Mouse (Mus musculus) naive thymus-derived CD4-positive, alpha-beta T cell, adult 2 months (primary cell): ENCODE data around the gene Pold1.
A peak's percentile ranks its signal among the peaks of the same experiment; 100 is the strongest.

Experiments used
- DNase-seq: peaks from one replicate; pipeline ENCODE4 v3.0.0-alpha.2; 2011; ENCODE audit warnings: low read depth

The Pold1 gene

DNA sequence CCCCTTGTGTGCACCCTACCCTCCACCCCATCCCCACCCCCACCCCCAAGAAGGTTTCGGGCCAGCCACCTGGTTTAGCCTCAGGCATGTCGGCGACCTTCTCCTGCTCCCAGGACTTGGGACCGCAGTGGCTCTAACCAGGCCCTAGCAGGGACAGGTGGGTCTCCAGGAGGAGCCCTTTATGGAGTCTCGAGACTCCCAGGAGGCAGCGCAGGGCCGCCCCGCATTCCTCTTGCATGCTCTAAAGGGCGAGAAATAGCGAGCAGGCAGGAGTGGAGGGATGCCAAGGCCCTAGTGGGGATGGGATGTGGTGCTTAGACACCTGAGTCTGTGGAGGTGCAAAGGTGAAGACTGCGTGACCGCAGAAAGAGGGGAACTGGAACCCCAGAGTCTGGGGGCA is 24.1 kb downstream of the Pold1 start, which contains the start of gene Mybpc2:
TSS of gene Mybpc2 (minus strand) at position 155 of the 400 bp plus-strand sequence.
- no peak for DNase-seq

GRCm38 (mm10) chr7:44523056-44523455 is 25.6 kb downstream of the Pold1 start:
- DNase-seq = no peak

- DNase-seq = peak; percentile 71
Measured at GRCm38 (mm10) chr7:44521710-44522109, 26.9 kb downstream of the Pold1 start.

- DNase-seq = no peak
Measured at GRCm38 (mm10) chr7:44520990-44521389, 27.7 kb downstream of the Pold1 start.

DNA sequence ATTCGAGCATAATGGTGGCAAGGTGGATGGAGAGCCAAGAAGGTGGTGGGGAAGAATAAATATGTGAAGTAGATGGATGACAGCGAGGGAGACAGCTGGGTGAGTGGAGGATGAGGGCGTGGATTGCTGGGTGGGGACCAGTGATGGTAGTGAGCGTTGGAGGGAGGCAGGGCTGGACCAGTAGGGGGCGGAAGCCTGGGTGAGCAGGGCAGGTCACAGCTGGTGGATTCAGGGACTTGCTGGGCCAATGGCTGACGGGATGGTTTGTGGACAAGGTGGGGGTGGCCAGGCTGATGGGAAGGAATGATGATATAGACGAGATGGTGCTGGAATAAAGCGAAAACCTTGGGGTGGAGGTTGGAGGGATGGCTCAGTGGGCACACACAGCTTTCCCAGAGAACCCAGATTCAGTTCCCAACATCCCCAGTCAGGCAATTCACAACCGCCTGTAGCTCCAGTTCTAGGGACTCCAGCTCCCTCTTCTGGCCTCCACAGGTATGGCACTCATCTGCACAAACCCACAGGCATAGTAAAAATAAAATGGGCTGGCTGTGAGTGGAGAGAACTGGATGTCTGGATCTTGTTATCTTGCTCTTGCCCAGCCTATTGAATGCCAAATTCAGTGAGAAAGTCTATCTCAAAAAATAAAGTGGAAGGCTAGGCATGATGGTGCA is 29.3 kb downstream of the Pold1 start:
- DNase-seq = peak; percentile 28

DNA sequence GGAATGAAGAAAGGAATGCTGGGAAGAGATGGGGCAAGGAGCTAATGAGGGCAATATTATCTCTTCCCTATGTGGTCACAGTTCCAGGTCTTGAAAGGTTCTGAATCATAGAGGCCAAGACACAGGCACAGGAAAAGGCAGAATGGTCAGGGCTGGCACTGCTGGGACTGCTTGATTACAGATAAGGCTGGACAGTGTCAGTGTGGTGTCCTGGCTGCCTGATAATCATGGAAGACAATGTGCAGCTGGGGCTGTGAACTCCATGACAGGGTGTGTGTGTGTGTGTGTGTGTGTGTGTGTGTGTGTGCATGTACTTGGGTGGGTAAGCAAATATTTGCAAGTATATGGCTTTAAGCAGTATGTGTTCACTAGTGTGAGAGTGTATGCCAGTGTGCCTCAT is 41.2 kb downstream of the Pold1 start:
- DNase-seq = no peak

- DNase-seq = peak; percentile 89
Measured at GRCm38 (mm10) chr7:44501563-44502115, 47.0 kb downstream of the Pold1 start.

DNA sequence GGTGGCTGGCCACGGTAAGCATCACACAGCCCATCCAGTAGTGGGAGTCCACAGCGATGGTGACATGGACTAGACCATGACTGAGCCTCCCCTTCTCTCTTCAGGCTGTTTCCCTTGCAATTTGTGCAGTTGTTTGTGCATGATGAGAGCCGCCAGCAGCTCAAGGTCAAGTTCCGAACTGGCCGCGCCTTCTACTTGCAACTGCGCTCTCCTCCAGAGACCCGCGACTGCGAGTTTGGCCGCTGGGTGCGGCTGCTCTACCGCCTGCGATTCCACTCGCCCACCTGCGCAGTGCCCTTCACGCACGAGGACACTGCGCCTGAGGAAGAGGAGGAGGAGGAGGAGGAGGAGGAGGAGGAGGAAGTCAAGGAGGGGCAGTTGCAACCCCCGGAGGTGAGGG is 48.6 kb downstream of the Pold1 start:
- no peak for DNase-seq

GRCm38 (mm10) chr7:44498922-44499321 is 49.7 kb downstream of the Pold1 start:
- no peak for DNase-seq

DNA sequence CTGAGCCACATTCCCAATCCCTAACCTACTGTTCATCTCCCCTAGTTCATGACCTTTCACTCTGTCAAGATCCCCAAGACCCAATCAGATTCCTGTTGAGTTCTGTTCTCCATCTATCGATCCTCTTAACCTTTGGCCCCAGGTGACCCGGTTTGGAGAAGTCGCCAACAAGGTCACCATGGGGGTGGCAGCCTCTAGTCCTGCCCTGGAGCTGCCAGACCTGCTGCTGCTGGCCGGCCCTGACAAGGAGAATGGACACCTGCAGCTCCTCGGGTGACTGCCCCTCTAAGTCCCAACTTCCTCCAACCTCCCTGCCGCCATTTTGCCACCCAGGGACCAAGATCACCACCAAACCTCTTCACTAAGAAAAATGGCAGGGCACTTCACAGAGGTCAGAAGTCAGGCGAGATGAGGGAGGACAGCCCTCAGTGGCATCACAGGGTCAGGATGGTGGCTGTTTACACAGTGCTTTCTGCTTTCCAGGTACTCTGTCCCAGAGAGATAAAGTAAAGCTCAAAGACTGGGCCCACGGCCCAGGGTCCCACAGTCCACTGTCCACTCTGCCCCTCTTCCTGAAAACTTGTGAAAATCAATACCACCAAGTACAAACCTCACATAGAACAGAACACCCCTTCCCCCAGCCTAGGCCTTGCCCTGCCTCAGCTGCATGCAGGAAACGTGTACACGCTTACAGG is 51.1 kb downstream of the Pold1 start:
- DNase-seq = no peak

DNA sequence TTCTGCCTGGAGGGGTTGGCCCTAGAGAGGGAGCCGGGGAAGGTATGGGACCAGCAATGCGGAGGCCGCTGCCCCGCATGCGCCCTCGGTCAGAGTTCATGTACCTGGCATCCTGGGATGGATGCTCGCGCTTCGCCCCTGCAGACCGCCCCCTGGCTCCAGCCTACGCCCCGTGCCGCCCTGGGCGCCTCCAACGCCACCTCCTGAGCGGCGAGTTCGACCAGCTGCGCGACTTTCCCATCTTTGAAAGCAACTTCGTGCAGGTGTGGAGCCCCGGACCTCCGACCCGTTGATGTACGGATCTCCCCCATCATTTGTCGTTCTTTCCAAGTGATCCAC is 51.9 kb downstream of the Pold1 start:
- no peak for DNase-seq

DNA sequence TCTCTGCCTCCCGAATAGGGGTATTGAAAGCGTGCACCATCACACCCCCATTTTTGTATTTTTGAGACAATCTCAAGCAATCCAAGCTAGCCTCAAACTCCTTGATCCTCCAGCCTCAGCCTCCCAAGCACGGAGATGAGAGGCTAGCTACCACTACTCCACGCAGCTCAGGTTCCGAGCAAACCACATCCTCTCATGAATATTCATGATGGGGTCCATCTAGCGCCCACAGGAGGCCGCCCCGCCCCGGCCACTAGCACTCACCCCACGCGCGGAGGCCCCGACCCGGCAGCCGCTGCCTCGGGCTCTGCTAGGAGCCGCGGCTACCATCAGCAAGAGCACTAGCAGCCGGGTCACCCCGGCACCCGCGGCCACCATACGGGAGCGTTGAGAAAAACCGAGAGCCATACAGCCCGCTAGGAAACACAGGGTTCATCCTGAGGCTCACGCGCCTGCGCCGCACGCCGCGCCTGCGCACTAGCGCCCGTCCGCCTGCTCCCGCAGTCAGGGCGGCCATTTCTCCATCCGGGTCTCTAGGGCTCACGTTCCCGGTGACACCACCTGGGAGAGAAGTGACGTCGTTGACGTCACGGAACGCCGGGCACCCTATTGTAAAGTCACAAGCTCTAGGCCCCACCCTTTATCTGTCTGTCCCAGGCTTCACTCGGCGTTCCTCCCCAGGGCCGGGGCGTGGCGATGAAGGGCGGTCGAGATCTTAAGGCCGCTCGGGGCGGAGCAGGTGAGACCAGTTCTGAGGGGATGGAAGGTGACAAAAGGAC is 52.5 kb downstream of the Pold1 start, which contains the start of the genes Emc10 and Fam71e1:
TSS of gene Emc10 (minus strand) at position 538 of the 779 bp plus-strand sequence.
TSS of gene Fam71e1 (plus strand) at position 590 of the 779 bp plus-strand sequence.
- peak; percentile 100 for DNase-seq

DNA sequence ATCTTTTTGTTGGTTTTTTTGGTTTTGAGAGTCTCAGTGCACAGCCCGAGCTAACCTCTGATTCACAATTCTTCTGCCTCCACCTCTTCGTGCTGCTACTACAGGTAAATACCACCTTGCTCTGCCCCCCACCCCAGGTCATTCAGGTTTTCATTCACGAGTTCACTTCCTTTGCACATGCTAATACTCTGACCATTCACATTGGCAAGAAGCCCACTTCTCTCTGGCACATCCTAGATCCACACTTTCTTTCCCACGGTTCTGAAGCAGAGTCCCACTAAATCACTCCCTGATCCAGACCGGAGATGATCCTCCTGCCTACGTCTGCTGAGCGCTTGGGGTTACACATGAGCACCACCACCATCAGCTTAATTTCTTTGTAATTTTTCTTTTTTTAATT is 53.6 kb downstream of the Pold1 start:
- no peak for DNase-seq

GRCm38 (mm10) chr7:44494681-44495080 is 54.0 kb downstream of the Pold1 start:
- DNase-seq = no peak

- DNase-seq = no peak
Measured at GRCm38 (mm10) chr7:44492166-44492826, 56.4 kb downstream of the Pold1 start.

DNA sequence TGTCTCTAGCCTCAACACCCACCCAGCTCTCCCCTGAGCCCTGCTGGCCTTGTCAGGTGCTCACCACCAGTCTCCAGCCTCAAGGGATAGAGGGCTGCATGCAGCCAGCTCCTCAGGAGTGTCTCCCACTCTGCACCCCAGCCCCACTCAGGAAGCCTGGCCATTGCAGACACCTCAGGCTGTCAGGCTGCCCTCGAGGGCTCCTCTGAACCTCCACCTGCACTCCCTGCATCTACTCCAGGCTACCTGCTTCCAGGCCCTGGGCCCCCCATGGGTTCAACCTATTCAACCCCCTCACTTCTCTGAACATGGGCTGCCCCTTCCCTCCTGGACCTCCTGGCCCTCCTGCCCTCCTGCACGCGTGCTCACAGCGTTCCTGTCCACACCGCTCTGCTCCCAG is 57.3 kb downstream of the Pold1 start:
- no peak for DNase-seq

DNA sequence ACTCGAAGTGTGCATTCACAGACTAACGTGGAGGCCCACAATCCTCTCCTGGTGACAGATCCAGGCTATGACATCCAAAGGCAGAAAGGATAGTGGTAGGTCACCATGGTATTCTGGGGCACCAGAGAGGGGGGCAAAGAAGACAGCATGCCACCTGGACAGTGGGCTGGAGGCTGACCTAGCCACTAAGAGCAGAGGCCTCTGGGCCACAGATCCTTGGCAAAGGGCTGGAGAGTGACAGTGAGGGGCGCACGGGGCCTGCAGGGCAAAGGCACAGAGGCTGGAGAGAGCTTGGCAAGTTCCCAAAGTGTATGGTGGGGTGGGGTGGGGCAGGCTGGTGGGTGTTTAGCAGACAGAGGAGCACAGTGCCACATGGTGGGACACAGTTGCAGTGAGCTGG is 58.4 kb downstream of the Pold1 start:
- no peak for DNase-seq

DNA sequence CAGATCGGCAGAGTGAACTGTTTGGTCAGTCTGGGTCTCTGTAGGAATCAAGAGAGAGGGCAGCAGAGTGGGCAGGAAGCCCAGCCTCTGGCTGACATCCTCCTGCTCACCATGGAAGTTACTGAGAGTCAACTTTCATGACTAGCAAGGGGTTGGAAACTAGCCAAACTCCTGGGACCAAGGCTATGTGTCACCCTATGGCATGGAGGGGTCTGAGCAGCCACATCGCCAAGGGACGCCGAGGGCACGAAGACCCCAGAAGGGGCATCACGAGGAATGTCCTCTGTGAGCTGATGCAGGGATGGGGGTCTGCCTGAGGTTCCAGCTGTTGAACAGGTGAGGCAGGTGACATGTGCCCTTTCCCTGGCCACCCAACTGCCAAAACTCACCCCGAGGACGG is 60.1 kb downstream of the Pold1 start:
- no peak for DNase-seq

DNA sequence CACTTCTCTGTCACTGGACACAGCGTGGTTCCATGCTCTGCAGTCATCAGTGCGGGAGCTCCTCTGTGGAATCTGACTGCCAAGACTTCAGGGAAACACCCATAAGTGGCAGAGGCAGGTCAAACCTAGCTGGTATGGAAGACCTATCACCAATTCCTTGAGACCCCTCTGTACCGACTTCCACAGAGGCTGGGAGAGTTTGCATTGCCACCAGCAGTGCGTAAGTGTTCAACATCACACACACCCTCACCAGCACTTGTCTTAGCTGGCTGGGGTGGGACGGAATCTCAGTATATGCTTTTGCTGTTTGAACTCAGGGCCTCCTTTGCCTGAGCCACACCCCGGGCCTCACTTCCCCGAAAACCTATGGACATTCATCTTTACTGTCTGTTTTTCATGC is 60.7 kb downstream of the Pold1 start:
- no peak for DNase-seq

DNA sequence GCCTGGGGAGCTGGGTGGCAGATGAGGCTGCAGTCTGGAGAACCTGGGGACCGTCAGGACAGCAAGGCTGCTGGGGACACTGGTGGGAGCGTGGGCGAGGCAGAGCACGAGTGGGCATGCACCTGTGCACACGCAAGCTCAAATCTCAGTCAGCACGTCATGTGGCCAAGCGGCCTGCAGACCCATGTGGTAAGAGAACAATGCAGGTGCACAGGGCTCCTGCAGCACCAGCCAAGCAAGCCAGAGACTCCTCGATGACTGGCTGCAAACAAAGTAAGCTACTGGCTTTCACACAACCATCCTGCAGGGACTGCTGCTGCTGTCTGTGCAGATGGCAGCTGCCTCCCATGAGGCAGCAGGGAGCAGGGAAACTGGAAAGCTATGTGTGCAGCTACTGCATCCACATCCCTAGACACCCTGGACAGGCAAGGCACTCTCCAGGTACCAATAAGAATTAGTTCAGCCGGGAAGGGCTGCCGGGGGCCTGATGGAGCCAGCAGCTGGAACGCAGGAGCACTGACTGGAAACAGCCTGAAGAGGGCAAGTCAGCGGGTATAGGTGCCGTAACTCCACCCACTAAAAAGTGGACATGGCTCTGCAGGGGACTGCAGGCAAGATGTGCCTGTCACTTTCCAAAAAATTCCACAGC is 61.6 kb downstream of the Pold1 start:
- DNase-seq = no peak

DNA sequence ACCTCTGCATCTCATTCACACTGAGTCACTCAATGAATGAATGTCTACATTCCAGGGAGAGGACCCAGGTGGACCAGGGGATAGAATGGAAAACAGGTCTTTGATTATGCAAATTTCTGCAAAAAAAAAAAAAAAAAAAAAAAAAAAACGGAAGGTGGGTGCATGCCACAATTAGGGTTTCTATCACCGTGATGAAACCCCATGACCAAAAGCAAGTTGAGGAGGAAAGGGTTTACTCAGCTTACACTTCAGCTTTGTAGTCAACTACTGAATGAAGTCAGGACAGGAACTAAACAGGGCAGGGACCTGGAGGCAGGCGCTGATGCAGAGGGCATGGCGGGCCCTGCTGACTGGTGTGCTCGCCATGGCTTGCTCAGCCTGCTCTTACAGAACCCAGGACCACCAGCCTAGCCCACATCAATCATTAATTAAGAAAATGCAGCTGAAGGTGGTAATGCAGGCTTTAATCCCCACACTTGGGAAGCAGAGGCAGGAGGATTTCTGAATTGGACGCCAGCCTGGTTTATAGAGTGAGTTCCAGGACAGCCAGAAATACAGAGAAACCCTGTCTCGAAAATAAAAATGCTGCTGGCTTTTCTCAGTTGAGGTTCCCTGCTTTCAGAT is 63.0 kb downstream of the Pold1 start:
- DNase-seq = no peak
